Mouse (Mus musculus) kidney, postnatal 0 days (tissue): Measurements from ENCODE around the gene Stk33. TPM values are rescaled to one million over a fixed set of nuclear protein-coding genes. Genes with fewer than 3 reads are reported as not detected.
"Not testable (repeated sequence)": the region's sequence is repeated elsewhere in the genome, so short reads cannot be mapped to it uniquely, and the experiment has no call there.

Source experiments
- ATAC-seq: fragments of 200-750 bp; cut with Nextera tagmentation; replicated peaks from 2 replicates; pipeline ENCODE4 v1.8.0; 2017; ENCODE audit warnings: low read depth, moderate number of reproducible peaks, moderate TSS enrichment, moderate library complexity; ENCODE audit not compliant: low FRiP score
- DNase-seq: peaks from one replicate; pipeline ENCODE4 v3.0.0-alpha.2; 2016; ENCODE audit warnings: low spot score
- H3K27ac ChIP-seq: fragments of 300-500 bp; sonication (generic); 2 replicates; pipeline ENCODE4 v1.5.1; 2014; ENCODE audit warnings: mild to moderate bottlenecking
- H3K27me3 ChIP-seq: fragments of 300-500 bp; sonication (generic); 2 replicates; pipeline ENCODE4 v1.6.1; 2014; ENCODE audit warnings: low read length, mixed read lengths; ENCODE audit not compliant: insufficient read depth
- H3K36me3 ChIP-seq: fragments of 300-500 bp; sonication (generic); 2 replicates; pipeline ENCODE4 v1.6.1; 2014; ENCODE audit warnings: low read length, mixed read lengths; ENCODE audit not compliant: insufficient read depth
- H3K4me1 ChIP-seq: fragments of 300-500 bp; sonication (generic); replicated peaks from 2 replicates; pipeline ENCODE4 v1.6.1; 2014; ENCODE audit warnings: antibody characterized with exemption, low read length, mixed read lengths; ENCODE audit not compliant: insufficient read depth
- H3K4me2 ChIP-seq: fragments of 300-500 bp; sonication (generic); 2 replicates; pipeline ENCODE4 v1.6.1; 2014; ENCODE audit warnings: mild to moderate bottlenecking, low read length, moderate library complexity, mixed read lengths
- H3K4me3 ChIP-seq: fragments of 300-500 bp; sonication (generic); replicated peaks from 2 replicates; pipeline ENCODE4 v1.5.1; 2014; ENCODE audit warnings: low read depth, low read length
- H3K9ac ChIP-seq: fragments of 300-500 bp; sonication (generic); 2 replicates; pipeline ENCODE4 v1.6.1; 2014; ENCODE audit warnings: low read depth, low read length
- H3K9me3 ChIP-seq: fragments of 300-500 bp; sonication (generic); replicated peaks from 2 replicates; pipeline ENCODE4 v1.6.1; 2016; ENCODE audit warnings: low read length, inconsistent platforms, mixed read lengths
- CTCF ChIP-seq: IDR thresholded peaks from 2 replicates; pipeline ENCODE4 v1.5.1; 2016; ENCODE audit warnings: antibody characterized with exemption, low read depth, mild to moderate bottlenecking, moderate library complexity
- WGBS: fragments of 180-500 bp; shearing (Covaris S2); extraction: QIAGEN DNeasy Blood & Tissue Kit; methylation state at CpG from one replicate; pipeline ENCODE4 v1.1.7; 2014; 5-methylcytosine and 5-hydroxymethylcytosine counted together
- polyA plus RNA-seq: library from polyadenylated mRNA; unstranded; fragments of >200 nt; fragmentation: Nextera tagmentation; extraction: Ambion mirVana; gene quantifications from 2 replicates; pipeline ENCODE4 v1.2.1, GENCODE M21; 2015

The Stk33 gene
- polyA plus RNA-seq, 1 experiment from 2014 or later, result 0.24 TPM

GRCm38 (mm10) chr7:109381131-109381530, 57.8 kb downstream of the Stk33 start:
- Histone ChIP-seq H3K27ac (no peak overlapping the region), H3K4me3 (no peak overlapping the region), H3K4me1 (no peaks in the 10 kb centered on the region), H3K36me3 (no peaks in the 10 kb centered on the region), H3K9me3 (0 out of 2 replicates have a peak, but pooled peaks cover 3% of the 10 kb centered on the region), H3K27me3 (no peaks in the 10 kb centered on the region), H3K4me2 (no peak overlapping the region), H3K9ac (no peak overlapping the region)
- 64% methylated on average over 1 of the region's 1 CpGs for WGBS
- no peak for TF ChIP-seq CTCF
- DNase-seq (no peak), ATAC-seq (no peak)

GRCm38 (mm10) chr7:109373556-109373955, 65.3 kb downstream of the Stk33 start:
- not testable (repeated sequence) for H3K27me3 ChIP-seq, DNase-seq, H3K9ac ChIP-seq, H3K9me3 ChIP-seq, H3K4me2 ChIP-seq, H3K4me1 ChIP-seq, H3K4me3 ChIP-seq, H3K27ac ChIP-seq, H3K36me3 ChIP-seq, ATAC-seq
- WGBS, result 96% methylated on average over 6 of the region's 6 CpGs

GRCm38 (mm10) chr7:109358435-109359187, 80.3 kb downstream of the Stk33 start:
- WGBS, result 68% methylated on average over 5 of the region's 5 CpGs
- no peaks in the 10 kb centered on the region for H3K9me3 ChIP-seq
- no peak overlapping the region for H3K4me3 ChIP-seq
- H3K9ac ChIP-seq, result no peak overlapping the region
- H3K27ac ChIP-seq, result no peak overlapping the region
- ATAC-seq, result no peak
- no peaks in the 10 kb centered on the region for H3K4me1 ChIP-seq
- no peaks in the 10 kb centered on the region for H3K27me3 ChIP-seq
- no peak for TF ChIP-seq CTCF
- no peaks in the 10 kb centered on the region for H3K36me3 ChIP-seq
- no peak for DNase-seq
- H3K4me2 ChIP-seq, result no peak overlapping the region

GRCm38 (mm10) chr7:109357877-109358276, 81.0 kb downstream of the Stk33 start:
- no peak for TF ChIP-seq CTCF
- Histone ChIP-seq H3K4me3 (no peak overlapping the region), H3K36me3 (no peaks in the 10 kb centered on the region), H3K4me2 (no peak overlapping the region), H3K27me3 (no peaks in the 10 kb centered on the region), H3K4me1 (no peaks in the 10 kb centered on the region), H3K9ac (no peak overlapping the region), H3K9me3 (no peaks in the 10 kb centered on the region), H3K27ac (no peak overlapping the region)
- no peak for ATAC-seq
- 62% methylated on average over 1 of the region's 1 CpGs for WGBS
- DNase-seq, result no peak

- Histone ChIP-seq H3K9me3 (no peaks in the 10 kb centered on the region), H3K27ac (no peak overlapping the region), H3K27me3 (no peaks in the 10 kb centered on the region), H3K4me2 (no peak overlapping the region), H3K4me1 (no peaks in the 10 kb centered on the region), H3K4me3 (no peak overlapping the region), H3K9ac (no peak overlapping the region), H3K36me3 (no peaks in the 10 kb centered on the region)
- ATAC-seq, result no peak
- 71% methylated on average over 3 of the region's 3 CpGs for WGBS
- DNase-seq, result no peak
- TF ChIP-seq CTCF, result no peak
These were observed 91.6 kb downstream of the Stk33 start for GRCm38 (mm10) chr7:109347241-109347640.

- no peaks in the 10 kb centered on the region for H3K4me1 ChIP-seq
- H3K27me3 ChIP-seq, result no peaks in the 10 kb centered on the region
- H3K9ac ChIP-seq, result no peak overlapping the region
- no peak overlapping the region for H3K4me3 ChIP-seq
- H3K4me2 ChIP-seq, result no peak overlapping the region
- no peak overlapping the region for H3K27ac ChIP-seq
- DNase-seq (no peak), ATAC-seq (no peak)
- no peaks in the 10 kb centered on the region for H3K36me3 ChIP-seq
- H3K9me3 ChIP-seq, result no peaks in the 10 kb centered on the region
- WGBS, result 76% methylated on average over 8 of the region's 8 CpGs
- TF ChIP-seq CTCF, result no peak
These were observed 107.2 kb downstream of the Stk33 start for GRCm38 (mm10) chr7:109331722-109332121.

- H3K27ac ChIP-seq, result no peak overlapping the region
- no peak for TF ChIP-seq CTCF
- ATAC-seq (no peak), DNase-seq (no peak)
- no peak overlapping the region for H3K4me2 ChIP-seq
- WGBS, result 66% methylated on average over 3 of the region's 3 CpGs
- H3K4me1 ChIP-seq, result no peaks in the 10 kb centered on the region
- no peak overlapping the region for H3K9ac ChIP-seq
- no peaks in the 10 kb centered on the region for H3K27me3 ChIP-seq
- H3K36me3 ChIP-seq, result no peaks in the 10 kb centered on the region
- no peaks in the 10 kb centered on the region for H3K9me3 ChIP-seq
- no peak overlapping the region for H3K4me3 ChIP-seq
These were observed 110.1 kb downstream of the Stk33 start for GRCm38 (mm10) chr7:109328772-109329171.
